Mouse (Mus musculus) heart, embryonic 14.5 days (tissue): Measurements from ENCODE around the gene Tmcc2. TPM values are rescaled to one million over a fixed set of nuclear protein-coding genes. Genes with fewer than 3 reads are reported as not detected.

Source experiments
- ATAC-seq: fragments of 200-750 bp; cut with Nextera tagmentation; 2 replicates; pipeline ENCODE4 v1.8.0; 2017; ENCODE audit warnings: low read depth, moderate TSS enrichment; ENCODE audit not compliant: insufficient number of reproducible peaks, insufficient read depth, low FRiP score
- H3K27ac ChIP-seq, 2 experiments: fragments of 200-500 bp in 1 of 2; fragments of 300-500 bp in 1 of 2; sonication (generic) in 1 of 2; replicated peaks in 1 of 2; 2 replicates each; pipeline ENCODE4 v1.5.1; 2012 to 2014; ENCODE audit warnings: low read depth in 2 of 2, low read length in 2 of 2, control low read depth in 1 of 2, mild to moderate bottlenecking in 1 of 2, mixed read lengths in 1 of 2; ENCODE audit not compliant: control insufficient read depth in 1 of 2, insufficient read depth in 1 of 2
- H3K27me3 ChIP-seq: fragments of 300-500 bp; sonication (generic); 2 replicates; pipeline ENCODE4 v1.6.1; 2014; ENCODE audit warnings: mild to moderate bottlenecking, low read length, control low read depth; ENCODE audit not compliant: control insufficient read depth, insufficient read depth
- H3K36me3 ChIP-seq: fragments of 300-500 bp; sonication (generic); 2 replicates; pipeline ENCODE4 v1.6.1; 2014; ENCODE audit warnings: mild to moderate bottlenecking, control low read depth, low read length, mixed read lengths; ENCODE audit not compliant: control insufficient read depth, insufficient read depth
- H3K4me1 ChIP-seq, 2 experiments: fragments of 200-500 bp in 1 of 2; fragments of 300-500 bp in 1 of 2; sonication (generic) in 1 of 2; 2 replicates each; pipeline ENCODE4 v1.6.1; 2012 to 2014; ENCODE audit warnings: low read length in 2 of 2, control low read depth in 1 of 2, mixed read lengths in 1 of 2; ENCODE audit not compliant: control insufficient read depth in 2 of 2, insufficient read depth in 2 of 2
- H3K4me2 ChIP-seq: fragments of 300-500 bp; sonication (generic); 2 replicates; pipeline ENCODE4 v1.6.1; 2014; ENCODE audit warnings: mild to moderate bottlenecking, low read length
- H3K4me3 ChIP-seq, 2 experiments: fragments of 200-500 bp in 1 of 2; fragments of 300-500 bp in 1 of 2; sonication (generic) in 1 of 2; 2 replicates each; pipeline ENCODE4 v1.5.1; 2012 to 2014; ENCODE audit warnings: low read length in 2 of 2, mild to moderate bottlenecking in 2 of 2, control low read depth in 1 of 2, low read depth in 1 of 2, moderate library complexity in 1 of 2; ENCODE audit not compliant: control insufficient read depth in 1 of 2, insufficient read depth in 1 of 2
- H3K9ac ChIP-seq: fragments of 300-500 bp; sonication (generic); 2 replicates; pipeline ENCODE4 v1.6.1; 2014; ENCODE audit warnings: mild to moderate bottlenecking, low read length
- H3K9me3 ChIP-seq: fragments of 300-500 bp; sonication (generic); 2 replicates; pipeline ENCODE4 v1.6.1; 2016; ENCODE audit warnings: low read length, control low read depth; ENCODE audit not compliant: control insufficient read depth
- WGBS: fragments of 180-500 bp; shearing (Covaris S2); extraction: QIAGEN DNeasy Blood & Tissue Kit; methylation state at CpG from one replicate; pipeline ENCODE4 v1.1.7; 2014; 5-methylcytosine and 5-hydroxymethylcytosine counted together
- polyA plus RNA-seq: library from polyadenylated mRNA; unstranded; fragments of >200 nt; fragmentation: Nextera tagmentation; extraction: Ambion mirVana; gene quantifications from 2 replicates; pipeline ENCODE4 v1.2.1, GENCODE M21; 2014

The Tmcc2 gene
- polyA plus RNA-seq, 1 experiment from 2014 or later = 8.1 TPM

DNA sequence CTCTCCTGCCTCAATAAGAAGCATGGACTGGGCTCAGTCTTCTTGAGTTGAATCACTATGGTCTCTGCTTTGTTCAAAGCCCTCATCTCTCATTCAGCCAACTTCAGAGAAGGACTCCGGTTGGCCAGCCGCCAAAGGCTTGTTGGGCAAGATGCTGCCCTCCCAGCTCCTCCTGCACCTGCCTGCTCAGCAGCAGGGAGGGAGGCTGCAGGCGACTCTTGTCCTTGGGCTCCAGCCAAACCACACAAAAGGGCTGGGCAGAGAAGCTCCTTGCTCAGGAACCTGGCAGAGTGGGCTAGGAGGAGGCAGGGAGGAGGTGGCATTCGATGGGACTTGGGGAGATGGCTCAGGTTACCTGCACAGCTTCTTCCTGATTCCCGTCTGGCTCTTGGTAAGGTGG is 71.8 kb downstream of the Tmcc2 start:
- ATAC-seq = no peak
- H3K9me3 ChIP-seq = no peaks in the 10 kb centered on the region
- no peaks in the 10 kb centered on the region for H3K36me3 ChIP-seq
- peaks cover 18 to 36% of the 10 kb centered on the region in 2 experiments for H3K4me1 ChIP-seq
- no peak overlapping the region for H3K27ac ChIP-seq
- no peak overlapping the region for H3K4me3 ChIP-seq
- 49% methylated on average over 5 of the region's 5 CpGs for WGBS
- no peak overlapping the region for H3K4me2 ChIP-seq
- no peak overlapping the region for H3K9ac ChIP-seq
- H3K27me3 ChIP-seq = peaks cover 16% of the 10 kb centered on the region; the same call in 1 of the 2 replicates

DNA sequence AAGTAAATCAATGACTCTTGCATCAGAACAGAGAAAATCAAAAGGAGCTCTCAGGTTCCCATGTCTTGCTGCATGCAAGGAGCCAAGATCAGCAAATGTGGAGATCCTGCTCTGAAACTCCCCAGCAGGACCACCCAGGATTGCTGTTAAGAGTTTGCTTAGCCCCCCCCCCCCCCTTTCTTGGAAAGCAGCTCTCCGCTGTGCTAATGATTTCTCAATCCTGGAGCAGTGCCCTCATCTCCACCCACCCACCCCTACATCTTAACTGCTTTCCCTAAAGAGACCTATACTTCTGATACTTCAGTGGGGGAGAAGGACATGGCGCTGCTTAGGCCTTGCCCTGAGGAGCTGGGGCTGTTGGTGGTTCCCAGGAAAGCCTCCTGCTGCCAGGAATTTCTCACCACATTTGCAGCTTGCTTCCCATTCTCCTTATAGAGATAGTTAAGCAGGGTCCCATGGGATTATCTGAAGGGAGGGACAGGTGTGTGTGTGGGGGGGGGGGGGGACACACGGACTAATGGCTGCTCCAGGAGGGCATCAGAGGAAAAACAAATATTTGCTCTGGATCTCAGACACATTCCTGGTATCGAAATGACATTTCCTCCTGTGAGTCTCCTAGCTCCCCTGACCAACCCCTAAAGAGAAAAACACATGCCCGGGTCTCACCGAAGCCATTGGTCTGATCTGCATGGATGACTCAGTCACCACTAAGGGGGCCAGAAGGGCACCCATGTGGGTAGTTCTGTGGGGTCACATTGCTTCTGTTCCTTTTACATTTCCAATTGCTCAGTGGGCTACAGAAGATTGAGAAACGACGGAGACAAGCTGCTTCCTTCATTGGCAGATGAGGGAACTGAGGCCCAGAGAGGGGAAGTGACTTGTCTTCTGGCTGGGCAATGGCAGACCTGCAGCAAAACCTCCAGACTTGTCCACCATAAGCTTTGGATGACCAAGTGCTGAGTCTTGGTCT is 72.9 kb downstream of the Tmcc2 start:
- no peak for ATAC-seq

DNA sequence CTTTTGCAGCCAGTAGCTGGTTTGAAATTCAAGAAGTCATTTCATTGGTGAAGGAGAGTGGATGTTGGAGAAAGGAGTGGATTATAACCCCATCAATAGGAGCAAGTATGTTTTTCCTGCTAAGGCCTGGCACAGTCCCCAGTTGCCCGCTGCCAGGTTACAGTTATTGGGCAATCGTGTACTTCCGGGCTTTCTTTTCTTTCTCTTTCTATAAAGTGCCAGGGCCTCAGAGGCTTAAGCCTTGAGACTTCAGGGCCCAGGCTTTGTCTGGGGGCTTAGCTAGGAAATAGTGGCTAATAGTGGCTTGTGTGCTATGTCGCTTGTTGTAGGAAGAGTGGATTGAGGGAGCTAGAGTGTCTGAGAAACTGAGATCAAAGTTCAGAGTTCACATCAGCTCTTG is 73.7 kb downstream of the Tmcc2 start:
- no peaks in the 10 kb centered on the region for H3K36me3 ChIP-seq
- peaks cover 14 to 29% of the 10 kb centered on the region in 2 experiments for H3K4me1 ChIP-seq
- peak overlapping the region; percentile 98 for H3K4me2 ChIP-seq
- no peak overlapping the region for H3K27ac ChIP-seq
- ATAC-seq = no peak
- H3K9me3 ChIP-seq = no peaks in the 10 kb centered on the region
- peaks cover 16% of the 10 kb centered on the region; the same call in 1 of the 2 replicates for H3K27me3 ChIP-seq
- no peak overlapping the region for H3K9ac ChIP-seq
- H3K4me3 ChIP-seq = no peak overlapping the region
- WGBS = 90% methylated on average over 4 of the region's 4 CpGs

More for the DNA sequence above, 72.9 kb downstream of the Tmcc2 start:
- peaks cover 16% of the 10 kb centered on the region; the same call in 1 of the 2 replicates for H3K27me3 ChIP-seq
- no peak overlapping the region for H3K9ac ChIP-seq
- no peak overlapping the region for H3K27ac ChIP-seq
- peaks cover 18 to 33% of the 10 kb centered on the region in 2 experiments for H3K4me1 ChIP-seq
- peak overlapping the region; percentile 98; the same call in 1 of the 2 replicates for H3K4me2 ChIP-seq
- no peak overlapping the region for H3K4me3 ChIP-seq
- WGBS = 52% methylated on average over 8 of the region's 8 CpGs
- no peaks in the 10 kb centered on the region for H3K36me3 ChIP-seq
- no peaks in the 10 kb centered on the region for H3K9me3 ChIP-seq

DNA sequence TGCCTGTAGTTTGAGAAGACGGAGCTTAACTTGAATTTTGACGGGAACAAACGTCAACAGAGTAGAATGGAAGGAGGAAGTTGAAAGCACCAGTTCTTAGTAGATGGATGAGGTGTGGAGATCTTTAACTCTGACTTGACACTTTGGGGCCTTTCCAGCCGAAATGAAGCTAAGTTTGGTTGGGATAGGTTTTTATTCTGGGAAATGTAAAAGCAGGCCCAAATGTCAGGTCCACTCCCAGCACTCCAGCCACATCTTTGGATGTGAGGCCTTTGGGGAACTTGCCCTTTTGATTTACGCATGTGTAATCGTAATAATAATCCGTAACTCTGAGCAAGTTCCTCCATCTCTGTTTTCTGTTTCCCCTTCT is 74.5 kb downstream of the Tmcc2 start:
- no peak overlapping the region for H3K27ac ChIP-seq
- WGBS = 41% methylated on average over 7 of the region's 7 CpGs
- H3K4me3 ChIP-seq = peak overlapping the region; percentile 53 to 61
- peaks cover 16% of the 10 kb centered on the region; the same call in 1 of the 2 replicates for H3K27me3 ChIP-seq
- no peaks in the 10 kb centered on the region for H3K36me3 ChIP-seq
- H3K4me1 ChIP-seq = peaks cover 17 to 37% of the 10 kb centered on the region in 2 experiments
- peak overlapping the region; percentile 66 for H3K9ac ChIP-seq
- peak overlapping the region; percentile 98 for H3K4me2 ChIP-seq
- H3K9me3 ChIP-seq = no peaks in the 10 kb centered on the region
- ATAC-seq = no peak

DNA sequence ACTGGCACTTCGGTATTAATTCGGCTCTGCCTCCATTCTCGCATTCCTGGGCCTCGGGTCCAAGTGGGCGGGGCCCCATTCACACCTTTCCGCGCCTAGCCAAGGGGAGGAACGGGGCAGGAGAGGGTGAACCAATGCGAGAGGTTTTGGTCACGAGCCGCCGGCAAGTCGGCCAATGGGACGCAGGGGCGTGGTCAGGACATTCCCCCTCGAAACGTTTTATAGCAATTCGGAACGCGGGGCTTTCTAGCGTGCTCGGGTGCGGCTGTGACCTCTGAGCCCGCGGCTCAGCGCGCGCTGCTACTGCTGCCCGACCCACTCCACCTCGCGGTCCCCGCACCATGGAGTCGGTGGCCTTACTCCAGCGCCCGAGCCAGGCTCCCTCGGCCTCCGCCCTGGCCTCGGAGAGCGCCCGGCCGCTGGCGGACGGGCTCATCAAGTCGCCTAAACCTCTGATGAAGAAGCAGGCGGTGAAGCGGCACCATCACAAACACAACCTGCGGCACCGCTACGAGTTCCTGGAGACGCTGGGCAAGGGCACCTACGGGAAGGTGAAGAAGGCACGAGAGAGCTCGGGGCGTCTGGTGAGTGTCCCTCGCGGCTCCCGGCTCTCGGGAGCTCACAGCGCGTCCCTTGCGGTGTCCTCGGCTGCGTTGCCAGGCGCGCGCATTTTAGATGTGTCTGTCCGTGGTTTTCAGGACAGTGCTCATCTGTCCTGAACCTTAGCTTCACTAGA is 75.0 kb downstream of the Tmcc2 start, which contains the start of gene Nuak2:
Gene Nuak2 (plus strand): TSS at position 238 of the 736 bp plus-strand sequence.
- Histone ChIP-seq H3K36me3 (no peaks in the 10 kb centered on the region), H3K4me2 (peak within 1 kb of the TSS; percentile 98), H3K9me3 (no peaks in the 10 kb centered on the region), H3K4me3 (peak within 1 kb of the TSS; percentile 53 to 61), H3K27me3 (peaks cover 16% of the 10 kb centered on the region; the same call in 1 of the 2 replicates), H3K9ac (peak within 1 kb of the TSS; percentile 66), H3K27ac (no peak within 1 kb of the TSS), H3K4me1 (peaks cover 21 to 43% of the 10 kb centered on the region in 2 experiments)
- under 1% methylated on average over 64 of the region's 67 CpGs for WGBS
- peak; percentile 44; the same call in 1 of the 2 replicates for ATAC-seq

DNA sequence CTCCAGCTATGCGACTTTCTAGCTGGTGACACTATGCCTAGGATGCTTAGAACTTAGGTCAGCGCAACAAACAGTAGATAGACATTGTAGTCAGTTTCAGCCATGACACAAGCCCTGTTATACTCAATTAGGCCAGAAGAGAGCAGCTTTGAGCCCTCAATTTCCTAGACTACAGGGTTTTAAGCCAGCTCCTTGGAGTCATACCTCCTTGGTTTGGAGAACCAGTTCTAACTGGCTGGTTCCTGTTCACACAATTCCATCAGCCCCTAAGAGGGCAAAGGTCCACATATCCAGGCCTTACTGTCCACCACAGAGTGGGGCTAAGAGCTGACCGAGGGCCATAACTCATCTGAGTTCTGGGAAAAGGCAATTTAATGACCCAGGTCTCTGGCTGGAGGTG is 78.4 kb downstream of the Tmcc2 start:
- H3K27ac ChIP-seq = 0 out of 4 replicates have a peak overlapping the region, but pooled peaks of 1 of the 2 experiments have one; percentile 29
- no peak overlapping the region for H3K9ac ChIP-seq
- H3K4me3 ChIP-seq = no peak overlapping the region
- WGBS = 54% methylated on average over 3 of the region's 3 CpGs
- no peaks in the 10 kb centered on the region for H3K9me3 ChIP-seq
- H3K27me3 ChIP-seq = peaks cover 16% of the 10 kb centered on the region; the same call in 1 of the 2 replicates
- no peak for ATAC-seq
- peaks cover 17 to 33% of the 10 kb centered on the region in 2 experiments for H3K4me1 ChIP-seq
- H3K36me3 ChIP-seq = no peaks in the 10 kb centered on the region
- H3K4me2 ChIP-seq = no peak overlapping the region

DNA sequence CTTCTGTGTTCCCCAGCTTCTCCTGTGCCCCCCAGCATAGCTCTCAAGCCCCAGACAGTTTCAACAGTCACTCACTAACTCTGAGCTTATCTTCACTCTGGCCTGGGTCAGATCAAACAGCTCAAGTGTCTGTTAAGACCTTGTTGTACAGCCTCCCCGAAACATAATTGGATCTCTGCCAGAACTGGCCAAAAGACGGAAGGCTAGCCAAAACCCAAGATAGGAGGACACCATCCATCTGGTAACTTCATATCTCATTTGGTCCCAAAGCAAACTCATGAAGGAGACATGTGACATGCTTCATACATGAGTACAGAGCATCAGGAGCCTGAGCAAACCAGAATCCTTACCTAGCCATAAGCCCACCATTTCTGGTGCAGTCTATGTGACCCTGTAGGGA is 79.0 kb downstream of the Tmcc2 start:
- ATAC-seq = no peak; the same call in 1 of the 2 replicates
- Histone ChIP-seq H3K36me3 (no peaks in the 10 kb centered on the region), H3K9me3 (no peaks in the 10 kb centered on the region), H3K4me2 (0 out of 2 replicates have a peak overlapping the region, but pooled peaks have one; percentile 17), H3K27ac (peak overlapping the region; percentile 29 to 66), H3K27me3 (peaks cover 13% of the 10 kb centered on the region; the same call in 1 of the 2 replicates), H3K4me3 (no peak overlapping the region), H3K4me1 (peaks cover 17 to 32% of the 10 kb centered on the region in 2 experiments), H3K9ac (no peak overlapping the region)
- WGBS = 1% methylated on average over 2 of the region's 2 CpGs
